Mouse (Mus musculus): ENCODE results near the gene Rbm12. TPM values are rescaled to one million over a fixed set of nuclear protein-coding genes. Genes with fewer than 3 reads are reported as not detected.
A peak's percentile ranks its signal among the peaks of the same experiment; 100 is the strongest.

The Rbm12 gene
- polyA plus RNA-seq, 1 experiment from 2014 or later = 9.3 TPM

DNA sequence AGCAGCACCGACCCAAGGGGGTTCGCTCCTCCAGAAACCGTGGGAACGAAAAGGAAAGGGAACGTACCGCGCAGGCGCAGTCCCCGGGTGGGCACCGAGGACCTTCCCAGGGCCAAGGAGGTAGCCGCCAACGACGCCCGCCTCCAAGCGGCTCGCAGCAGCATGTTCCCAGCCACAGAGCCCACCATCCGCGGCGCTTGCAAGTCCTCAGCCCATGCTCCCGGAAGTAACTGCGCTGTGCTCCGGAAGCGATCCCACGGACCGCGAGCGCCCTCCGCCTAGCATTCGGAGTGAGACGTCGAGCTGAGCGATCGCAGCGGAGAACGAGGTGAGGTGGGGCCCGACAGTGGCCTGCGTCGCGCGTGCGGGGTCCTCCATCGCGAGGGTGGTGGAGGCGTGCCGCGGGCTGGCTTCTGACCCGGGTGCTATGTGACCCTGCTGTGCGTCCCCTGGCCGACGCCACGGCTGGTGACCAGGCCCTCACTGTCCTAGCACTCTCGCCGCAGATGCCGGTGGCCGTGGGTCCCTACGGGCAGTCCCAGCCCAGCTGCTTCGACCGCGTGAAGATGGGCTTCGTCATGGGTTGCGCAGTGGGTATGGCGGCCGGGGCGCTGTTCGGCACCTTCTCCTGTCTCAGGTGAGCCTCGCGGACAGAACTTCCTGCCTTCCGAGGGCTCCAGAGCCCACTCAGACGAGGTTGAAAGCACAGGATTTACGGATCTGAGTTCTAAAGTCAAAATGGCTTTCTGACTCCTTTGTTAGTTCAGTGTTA, 32.4 kb upstream of the Rbm12 start, which contains the start of the genes Romo1 and Nfs1:
Gene Romo1, plus strand, starts transcription at position 87 of the 772 bp plus-strand sequence.
Gene Nfs1, minus strand, starts transcription at position 234 of the 772 bp plus-strand sequence.
- peak; percentile 85 for ATAC-seq
- no peaks in the 10 kb centered on the region for H3K9me3 ChIP-seq (ENCODE audit: control insufficient read depth)
- H3K4me1 ChIP-seq (replicated peaks; ENCODE audit: control insufficient read depth, insufficient read depth, low read length) = no peaks in the 10 kb centered on the region; the same call in 1 of the 2 replicates
- WGBS = 0% methylated on average over 66 of the region's 70 CpGs
- peak within 1 kb of the TSS; percentile 73 for H3K4me3 ChIP-seq (ENCODE audit: low read depth, low read length)
- H3K27ac ChIP-seq (ENCODE audit: low read depth, low read length) = peak within 1 kb of the TSS; percentile 93
- no peaks in the 10 kb centered on the region for H3K27me3 ChIP-seq (replicated peaks; ENCODE audit: control insufficient read depth, insufficient read depth, low read length)
- H3K4me2 ChIP-seq (replicated peaks; ENCODE audit: low read depth) = peak within 1 kb of the TSS; percentile 86
- H3K36me3 ChIP-seq (ENCODE audit: control insufficient read depth, insufficient read depth) = peaks cover 38% of the 10 kb centered on the region
- peak within 1 kb of the TSS; percentile 78 for H3K9ac ChIP-seq (ENCODE audit: low read depth, low read length)
- peak; percentile 80 for TF ChIP-seq CTCF (IDR thresholded peaks at IDR 0.05; ENCODE audit: low read depth)

DNA sequence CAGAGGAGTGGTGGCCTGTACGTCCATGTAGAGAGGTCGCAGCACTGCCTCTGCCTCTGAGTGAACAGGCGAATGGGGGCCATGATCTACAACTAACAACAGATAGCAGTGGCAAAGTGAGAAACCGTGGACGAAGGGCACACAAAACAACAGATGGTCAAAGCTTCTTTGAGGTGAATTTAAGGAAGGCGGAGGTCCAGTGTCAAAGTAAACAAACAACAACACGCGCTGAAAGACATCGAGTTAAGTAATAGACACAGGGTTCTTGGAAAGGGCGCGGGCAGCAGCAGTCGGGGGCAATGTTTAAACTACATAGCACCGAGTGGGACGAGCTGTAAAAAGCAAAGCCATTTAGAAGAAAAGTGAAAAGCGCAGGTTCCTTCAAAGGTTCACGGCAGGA, 31.6 kb upstream of the Rbm12 start:
- ATAC-seq = peak; percentile 3; the same call in 1 of the 2 replicates
- H3K36me3 ChIP-seq (ENCODE audit: control insufficient read depth, insufficient read depth) = peaks cover 37% of the 10 kb centered on the region
- peak overlapping the region; percentile 73 for H3K4me3 ChIP-seq (ENCODE audit: low read depth, low read length)
- H3K27ac ChIP-seq (ENCODE audit: low read depth, low read length) = peak overlapping the region; percentile 93
- 3% methylated on average over 16 of the region's 16 CpGs for WGBS
- H3K4me1 ChIP-seq (replicated peaks; ENCODE audit: control insufficient read depth, insufficient read depth, low read length) = no peaks in the 10 kb centered on the region; the same call in 1 of the 2 replicates
- peak overlapping the region; percentile 78 for H3K9ac ChIP-seq (ENCODE audit: low read depth, low read length)
- no peaks in the 10 kb centered on the region for H3K27me3 ChIP-seq (replicated peaks; ENCODE audit: control insufficient read depth, insufficient read depth, low read length)
- no peak for TF ChIP-seq CTCF (IDR thresholded peaks at IDR 0.05; ENCODE audit: low read depth)
- no peaks in the 10 kb centered on the region for H3K9me3 ChIP-seq (ENCODE audit: control insufficient read depth)
- peak overlapping the region; percentile 86 for H3K4me2 ChIP-seq (replicated peaks; ENCODE audit: low read depth)

- Histone ChIP-seq H3K36me3 (ENCODE audit: control insufficient read depth, insufficient read depth) (peaks cover 32% of the 10 kb centered on the region), H3K4me3 (ENCODE audit: low read depth, low read length) (peak overlapping the region; percentile 73; the same call in 1 of the 2 replicates), H3K4me2 (replicated peaks; ENCODE audit: low read depth) (peak overlapping the region; percentile 86), H3K27me3 (replicated peaks; ENCODE audit: control insufficient read depth, insufficient read depth, low read length) (no peaks in the 10 kb centered on the region), H3K4me1 (replicated peaks; ENCODE audit: control insufficient read depth, insufficient read depth, low read length) (no peaks in the 10 kb centered on the region; the same call in 1 of the 2 replicates), H3K27ac (ENCODE audit: low read depth, low read length) (0 out of 2 replicates have a peak overlapping the region, but pooled peaks have one; percentile 93), H3K9ac (ENCODE audit: low read depth, low read length) (peak overlapping the region; percentile 78; the same call in 1 of the 2 replicates), H3K9me3 (ENCODE audit: control insufficient read depth) (no peaks in the 10 kb centered on the region)
- no peak for ATAC-seq
- peak; percentile 35; the same call in 1 of the 2 replicates for TF ChIP-seq CTCF (IDR thresholded peaks at IDR 0.05; ENCODE audit: low read depth)
- 81% methylated on average over 2 of the region's 2 CpGs for WGBS
Measured at GRCm38 (mm10) chr2:156142820-156143219, 31.0 kb upstream of the Rbm12 start.

DNA sequence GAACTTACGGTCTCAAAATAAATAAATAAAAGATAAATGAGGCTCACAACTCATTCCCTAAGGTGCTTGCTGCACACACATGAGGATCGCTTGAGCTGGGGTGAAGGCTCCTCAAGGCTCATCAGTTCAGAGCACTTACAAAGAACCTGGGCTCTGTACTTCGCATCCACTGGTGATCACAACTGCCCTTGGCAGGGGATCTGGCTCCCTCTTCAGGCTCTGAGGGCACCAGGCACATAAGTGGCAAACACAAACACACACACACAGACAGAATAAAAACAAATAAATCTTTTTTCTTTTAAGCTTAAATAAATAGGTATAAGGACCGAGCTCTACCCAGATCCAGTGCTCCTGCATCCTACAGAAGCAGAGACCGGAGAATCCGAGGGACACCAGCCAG, 23.9 kb upstream of the Rbm12 start:
- Histone ChIP-seq H3K27me3 (replicated peaks; ENCODE audit: control insufficient read depth, insufficient read depth, low read length) (no peaks in the 10 kb centered on the region), H3K36me3 (ENCODE audit: control insufficient read depth, insufficient read depth) (peaks cover 49% of the 10 kb centered on the region), H3K27ac (ENCODE audit: low read depth, low read length) (no peak overlapping the region), H3K9ac (ENCODE audit: low read depth, low read length) (no peak overlapping the region), H3K4me3 (ENCODE audit: low read depth, low read length) (no peak overlapping the region), H3K4me2 (replicated peaks; ENCODE audit: low read depth) (no peak overlapping the region), H3K4me1 (replicated peaks; ENCODE audit: control insufficient read depth, insufficient read depth, low read length) (no peaks in the 10 kb centered on the region), H3K9me3 (ENCODE audit: control insufficient read depth) (no peaks in the 10 kb centered on the region)
- TF ChIP-seq CTCF (IDR thresholded peaks at IDR 0.05; ENCODE audit: low read depth) = peak; percentile 60
- no peak for ATAC-seq
- WGBS = 86% methylated on average over 6 of the region's 6 CpGs

DNA sequence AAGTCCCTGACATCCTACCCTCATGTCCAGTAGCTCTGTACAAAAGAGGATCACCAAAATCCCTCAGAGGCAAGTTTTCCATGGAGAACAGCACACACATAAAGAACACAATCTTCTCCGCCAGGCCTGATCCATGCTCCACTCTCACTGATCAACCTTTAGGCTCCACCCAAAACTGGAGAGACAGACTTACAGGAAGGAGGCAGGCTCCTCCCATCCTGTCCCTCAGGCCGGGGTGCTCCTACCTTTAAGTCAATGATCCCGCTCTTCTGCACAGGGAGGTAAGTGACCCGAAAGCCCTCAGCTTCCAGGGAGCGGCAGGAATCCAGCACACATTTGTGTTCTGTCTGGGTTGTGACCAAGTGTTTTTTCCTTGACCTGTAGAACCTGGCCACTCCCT, 22.4 kb upstream of the Rbm12 start:
- no peaks in the 10 kb centered on the region for H3K27me3 ChIP-seq (replicated peaks; ENCODE audit: control insufficient read depth, insufficient read depth, low read length)
- H3K9me3 ChIP-seq (ENCODE audit: control insufficient read depth) = no peaks in the 10 kb centered on the region
- no peak overlapping the region for H3K4me2 ChIP-seq (replicated peaks; ENCODE audit: low read depth)
- no peak for ATAC-seq
- no peaks in the 10 kb centered on the region for H3K4me1 ChIP-seq (replicated peaks; ENCODE audit: control insufficient read depth, insufficient read depth, low read length)
- H3K9ac ChIP-seq (ENCODE audit: low read depth, low read length) = no peak overlapping the region
- H3K27ac ChIP-seq (ENCODE audit: low read depth, low read length) = no peak overlapping the region
- H3K36me3 ChIP-seq (ENCODE audit: control insufficient read depth, insufficient read depth) = peaks cover 45% of the 10 kb centered on the region
- no peak overlapping the region for H3K4me3 ChIP-seq (ENCODE audit: low read depth, low read length)
- WGBS = 94% methylated on average over 5 of the region's 5 CpGs
- no peak for TF ChIP-seq CTCF (IDR thresholded peaks at IDR 0.05; ENCODE audit: low read depth)

DNA sequence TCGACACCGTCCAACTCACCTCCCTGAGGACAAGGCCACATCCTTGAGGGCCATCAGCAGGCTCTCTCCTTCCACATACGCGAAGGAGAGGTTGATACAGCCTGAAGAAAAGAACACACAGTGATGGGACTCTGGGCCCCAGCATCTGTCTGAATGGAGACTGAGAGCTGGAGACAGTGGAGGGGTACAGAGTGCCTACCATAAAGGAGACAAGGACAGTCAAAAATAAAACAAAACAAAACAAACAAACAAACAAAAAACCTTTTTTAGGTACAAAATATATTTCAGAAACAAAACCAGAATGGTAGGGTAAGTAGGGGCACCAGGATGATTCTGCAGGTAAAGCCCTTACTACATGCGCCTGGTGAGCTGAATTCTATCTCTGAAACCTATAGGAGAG, 15.2 kb upstream of the Rbm12 start, which contains the start of gene Gm28036:
Gene Gm28036, minus strand, starts transcription at position 101 of the 400 bp plus-strand sequence.
- WGBS = over 99% methylated on average over 5 of the region's 5 CpGs
- TF ChIP-seq CTCF (IDR thresholded peaks at IDR 0.05; ENCODE audit: low read depth) = no peak
- peaks cover 36% of the 10 kb centered on the region for H3K36me3 ChIP-seq (ENCODE audit: control insufficient read depth, insufficient read depth)
- H3K4me1 ChIP-seq (replicated peaks; ENCODE audit: control insufficient read depth, insufficient read depth, low read length) = no peaks in the 10 kb centered on the region
- H3K4me2 ChIP-seq (replicated peaks; ENCODE audit: low read depth) = no peak within 1 kb of the TSS
- H3K27ac ChIP-seq (ENCODE audit: low read depth, low read length) = no peak within 1 kb of the TSS
- no peaks in the 10 kb centered on the region for H3K27me3 ChIP-seq (replicated peaks; ENCODE audit: control insufficient read depth, insufficient read depth, low read length)
- H3K4me3 ChIP-seq (ENCODE audit: low read depth, low read length) = no peak within 1 kb of the TSS
- H3K9me3 ChIP-seq (ENCODE audit: control insufficient read depth) = no peaks in the 10 kb centered on the region
- no peak within 1 kb of the TSS for H3K9ac ChIP-seq (ENCODE audit: low read depth, low read length)
- no peak for ATAC-seq
